Mouse (Mus musculus) liver, embryonic 15.5 days (tissue): ENCODE measurements around the gene Trem2. TPM values are rescaled to one million over a fixed set of nuclear protein-coding genes. Genes with fewer than 3 reads are reported as not detected.

Source experiments
- ATAC-seq: fragments of 200-750 bp; cut with Nextera tagmentation; 2 replicates; pipeline ENCODE4 v1.8.0; 2017; ENCODE audit warnings: moderate number of reproducible peaks, mild to moderate bottlenecking, moderate library complexity; ENCODE audit not compliant: insufficient read depth
- H3K27ac ChIP-seq: fragments of 300-500 bp; sonication (generic); replicated peaks from 2 replicates; pipeline ENCODE4 v1.5.1; 2015; ENCODE audit warnings: mild to moderate bottlenecking, inconsistent platforms
- H3K27me3 ChIP-seq: fragments of 300-500 bp; sonication (generic); 2 replicates; pipeline ENCODE4 v1.6.1; 2015; ENCODE audit warnings: mild to moderate bottlenecking, inconsistent platforms
- H3K36me3 ChIP-seq: fragments of 300-500 bp; sonication (generic); replicated peaks from 2 replicates; pipeline ENCODE4 v1.6.1; 2015; ENCODE audit warnings: moderate library complexity, mild to moderate bottlenecking, inconsistent platforms
- H3K4me1 ChIP-seq: fragments of 300-500 bp; sonication (generic); replicated peaks from 2 replicates; pipeline ENCODE4 v1.6.1; 2015; ENCODE audit warnings: inconsistent platforms
- H3K4me2 ChIP-seq: fragments of 300-500 bp; sonication (generic); 2 replicates; pipeline ENCODE4 v1.6.1; 2015; ENCODE audit warnings: moderate library complexity, mild to moderate bottlenecking, inconsistent platforms
- H3K4me3 ChIP-seq: fragments of 300-500 bp; sonication (generic); replicated peaks from 2 replicates; pipeline ENCODE4 v1.5.1; 2015; ENCODE audit warnings: mild to moderate bottlenecking, inconsistent platforms
- H3K9ac ChIP-seq: fragments of 300-500 bp; sonication (generic); 2 replicates; pipeline ENCODE4 v1.6.1; 2015; ENCODE audit warnings: moderate library complexity, mild to moderate bottlenecking, inconsistent platforms
- H3K9me3 ChIP-seq: fragments of 300-500 bp; sonication (generic); replicated peaks from 2 replicates; pipeline ENCODE4 v1.6.1; 2016; ENCODE audit warnings: inconsistent platforms
- WGBS: fragments of 180-500 bp; shearing (Covaris S2); methylation state at CpG from one replicate; pipeline ENCODE4 v1.1.7; 2015; ENCODE audit warnings: mixed read lengths; ENCODE audit not compliant: insufficient replicate concordance; 5-methylcytosine and 5-hydroxymethylcytosine counted together
- polyA plus RNA-seq: library from polyadenylated mRNA; unstranded; fragments of >200 nt; fragmentation: Nextera tagmentation; extraction: Ambion mirVana; gene quantifications from 2 replicates; pipeline ENCODE4 v1.2.1, GENCODE M21; 2015

Gene Trem2
- polyA plus RNA-seq, 1 experiment from 2014 or later, result 3.6 TPM

- H3K27me3 ChIP-seq, result no peaks in the 10 kb centered on the region
- peaks cover 21% of the 10 kb centered on the region for H3K4me1 ChIP-seq
- no peaks in the 10 kb centered on the region for H3K36me3 ChIP-seq
These were observed 20.6 kb downstream of the Trem2 start for GRCm38 (mm10) chr17:48366806-48367205.

GRCm38 (mm10) chr17:48371621-48372020, 25.4 kb downstream of the Trem2 start:
- H3K4me3 ChIP-seq, result no peak overlapping the region
- no peak overlapping the region for H3K27ac ChIP-seq
- H3K4me2 ChIP-seq, result no peak overlapping the region
- no peak overlapping the region for H3K9ac ChIP-seq
- ATAC-seq, result no peak
- H3K4me1 ChIP-seq, result no peaks in the 10 kb centered on the region
- H3K36me3 ChIP-seq, result no peaks in the 10 kb centered on the region
- H3K9me3 ChIP-seq, result no peaks in the 10 kb centered on the region
- no peaks in the 10 kb centered on the region for H3K27me3 ChIP-seq

More at GRCm38 (mm10) chr17:48366806-48367205, 20.6 kb downstream of the Trem2 start:
- H3K4me3 ChIP-seq, result no peak overlapping the region
- WGBS, result 75% methylated on average over 5 of the region's 5 CpGs
- H3K4me2 ChIP-seq, result no peak overlapping the region
- ATAC-seq, result no peak
- no peaks in the 10 kb centered on the region for H3K9me3 ChIP-seq
- H3K9ac ChIP-seq, result no peak overlapping the region
- H3K27ac ChIP-seq, result no peak overlapping the region

- Histone ChIP-seq H3K36me3 (no peaks in the 10 kb centered on the region), H3K4me3 (no peak overlapping the region), H3K27ac (no peak overlapping the region), H3K4me2 (no peak overlapping the region), H3K4me1 (no peaks in the 10 kb centered on the region), H3K9ac (no peak overlapping the region), H3K27me3 (no peaks in the 10 kb centered on the region), H3K9me3 (no peaks in the 10 kb centered on the region)
- 66% methylated on average over 8 of the region's 8 CpGs for WGBS
- ATAC-seq, result no peak
These were observed 26.8 kb downstream of the Trem2 start for GRCm38 (mm10) chr17:48372987-48373386.

- Histone ChIP-seq H3K9ac (no peak overlapping the region), H3K4me3 (no peak overlapping the region), H3K4me1 (no peaks in the 10 kb centered on the region), H3K4me2 (no peak overlapping the region), H3K36me3 (no peaks in the 10 kb centered on the region), H3K27me3 (no peaks in the 10 kb centered on the region), H3K27ac (no peak overlapping the region), H3K9me3 (no peaks in the 10 kb centered on the region)
- WGBS, result 77% methylated on average over 1 of the region's 1 CpGs
- ATAC-seq, result no peak
These were observed 29.9 kb downstream of the Trem2 start for GRCm38 (mm10) chr17:48376102-48376501.

- Histone ChIP-seq H3K4me1 (no peaks in the 10 kb centered on the region), H3K9ac (no peak overlapping the region), H3K27ac (no peak overlapping the region), H3K36me3 (no peaks in the 10 kb centered on the region), H3K27me3 (no peaks in the 10 kb centered on the region), H3K9me3 (no peaks in the 10 kb centered on the region), H3K4me2 (no peak overlapping the region), H3K4me3 (no peak overlapping the region)
- ATAC-seq, result no peak
These were observed 32.8 kb downstream of the Trem2 start for GRCm38 (mm10) chr17:48379050-48379449.

- Histone ChIP-seq H3K4me3 (no peak overlapping the region), H3K4me2 (no peak overlapping the region), H3K27me3 (no peaks in the 10 kb centered on the region), H3K9me3 (no peaks in the 10 kb centered on the region), H3K27ac (no peak overlapping the region), H3K9ac (no peak overlapping the region), H3K4me1 (peaks cover 7% of the 10 kb centered on the region), H3K36me3 (peaks cover 54% of the 10 kb centered on the region)
- WGBS, result 19% methylated on average over 2 of the region's 2 CpGs
- no peak for ATAC-seq
These were observed 39.7 kb downstream of the Trem2 start for GRCm38 (mm10) chr17:48385786-48386461.

- no peak overlapping the region for H3K9ac ChIP-seq
- H3K27ac ChIP-seq, result no peak overlapping the region
- no peak for ATAC-seq
- H3K9me3 ChIP-seq, result no peaks in the 10 kb centered on the region
- WGBS, result 82% methylated on average over 2 of the region's 2 CpGs
- peaks cover 81% of the 10 kb centered on the region for H3K36me3 ChIP-seq
- H3K4me1 ChIP-seq, result peaks cover 7% of the 10 kb centered on the region
- H3K4me2 ChIP-seq, result no peak overlapping the region
- no peak overlapping the region for H3K4me3 ChIP-seq
- no peaks in the 10 kb centered on the region for H3K27me3 ChIP-seq
These were observed 42.5 kb downstream of the Trem2 start for GRCm38 (mm10) chr17:48388666-48389065.

GRCm38 (mm10) chr17:48389442-48389841, 43.2 kb downstream of the Trem2 start:
- no peak overlapping the region for H3K27ac ChIP-seq
- H3K4me2 ChIP-seq, result no peak overlapping the region
- no peak overlapping the region for H3K9ac ChIP-seq
- WGBS, result 50% methylated on average over 5 of the region's 5 CpGs
- no peaks in the 10 kb centered on the region for H3K27me3 ChIP-seq
- H3K9me3 ChIP-seq, result no peaks in the 10 kb centered on the region
- peaks cover 7% of the 10 kb centered on the region for H3K4me1 ChIP-seq
- H3K36me3 ChIP-seq, result peaks cover 89% of the 10 kb centered on the region
- H3K4me3 ChIP-seq, result no peak overlapping the region
- no peak for ATAC-seq

- Histone ChIP-seq H3K4me2 (no peak overlapping the region), H3K9me3 (no peaks in the 10 kb centered on the region), H3K4me3 (no peak overlapping the region), H3K36me3 (peaks cover 100% of the 10 kb centered on the region), H3K4me1 (no peaks in the 10 kb centered on the region), H3K27me3 (no peaks in the 10 kb centered on the region), H3K9ac (no peak overlapping the region), H3K27ac (no peak overlapping the region)
- WGBS, result 86% methylated on average over 5 of the region's 5 CpGs
- ATAC-seq, result no peak
These were observed 45.2 kb downstream of the Trem2 start for GRCm38 (mm10) chr17:48391446-48391845.

- no peak overlapping the region for H3K9ac ChIP-seq
- no peak overlapping the region for H3K4me3 ChIP-seq
- H3K4me2 ChIP-seq, result no peak overlapping the region
- H3K27me3 ChIP-seq, result no peaks in the 10 kb centered on the region
- H3K4me1 ChIP-seq, result no peaks in the 10 kb centered on the region
- ATAC-seq, result no peak
- H3K9me3 ChIP-seq, result no peaks in the 10 kb centered on the region
- peaks cover 100% of the 10 kb centered on the region for H3K36me3 ChIP-seq
- 86% methylated on average over 3 of the region's 3 CpGs for WGBS
- H3K27ac ChIP-seq, result no peak overlapping the region
These were observed 46.4 kb downstream of the Trem2 start for GRCm38 (mm10) chr17:48392616-48393015.

- 84% methylated on average over 4 of the region's 4 CpGs for WGBS
- no peak overlapping the region for H3K9ac ChIP-seq
- H3K9me3 ChIP-seq, result no peaks in the 10 kb centered on the region
- peaks cover 55% of the 10 kb centered on the region for H3K36me3 ChIP-seq
- peaks cover 48% of the 10 kb centered on the region for H3K4me1 ChIP-seq
- H3K4me3 ChIP-seq, result no peak overlapping the region
- H3K4me2 ChIP-seq, result no peak overlapping the region
- ATAC-seq, result no peak
- no peaks in the 10 kb centered on the region for H3K27me3 ChIP-seq
- H3K27ac ChIP-seq, result no peak overlapping the region
These were observed 55.5 kb downstream of the Trem2 start for GRCm38 (mm10) chr17:48401710-48402109.

GRCm38 (mm10) chr17:48402751-48403150, 56.5 kb downstream of the Trem2 start:
- Histone ChIP-seq H3K4me2 (no peak overlapping the region), H3K27ac (no peak overlapping the region), H3K4me3 (no peak overlapping the region), H3K27me3 (no peaks in the 10 kb centered on the region), H3K36me3 (peaks cover 44% of the 10 kb centered on the region), H3K9ac (no peak overlapping the region), H3K4me1 (peaks cover 58% of the 10 kb centered on the region), H3K9me3 (no peaks in the 10 kb centered on the region)
- ATAC-seq, result no peak
- WGBS, result 81% methylated on average over 3 of the region's 3 CpGs
